Mouse (Mus musculus) bone marrow, adult 2 months (tissue): ENCODE measurements around the gene Gm20721.

Source experiments
- CTCF ChIP-seq: fragments of 200-500 bp; IDR thresholded peaks from 2 replicates; pipeline ENCODE4 v1.5.1; 2011; ENCODE audit warnings: low read length, control low read depth; ENCODE audit not compliant: control insufficient read depth, insufficient read depth
- POLR2A ChIP-seq: fragments of 200-500 bp; IDR thresholded peaks from 2 replicates; pipeline ENCODE4 v1.6.1; 2011; ENCODE audit warnings: low read depth, mild to moderate bottlenecking, control low read depth, low read length, borderline replicate concordance; ENCODE audit not compliant: control insufficient read depth

- TF ChIP-seq POLR2A = no peak
- TF ChIP-seq CTCF = no peak
These were observed 15.1 kb downstream of the Gm20721 start for GRCm38 (mm10) chr2:174331282-174332030.
